Mouse (Mus musculus): ENCODE measurements around the gene Fndc3b. TPM values are rescaled to one million over a fixed set of nuclear protein-coding genes. Genes with fewer than 3 reads are reported as not detected.

Gene Fndc3b
- total RNA-seq, 2 experiments from 2014 or later = 30.8 to 35.4 TPM

DNA sequence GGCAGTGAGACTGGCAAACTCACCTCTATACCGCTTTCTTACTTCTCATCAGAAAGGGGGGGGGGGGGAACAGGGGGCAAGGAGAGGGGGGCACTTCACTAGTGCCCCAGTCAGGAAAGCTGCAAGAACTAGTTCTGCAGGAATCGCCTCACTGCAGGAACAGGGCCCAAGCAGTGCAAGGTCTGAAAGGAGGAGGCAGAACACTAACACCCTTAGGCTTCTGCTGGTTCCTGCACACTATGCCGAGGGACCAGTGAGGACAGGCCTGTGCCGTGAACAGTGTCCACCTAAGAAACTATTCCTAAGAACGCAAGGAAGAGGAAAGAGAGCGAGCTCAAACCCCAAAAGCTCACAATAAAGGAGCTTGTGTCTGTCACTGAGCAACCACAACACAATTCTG is 26.0 kb downstream of the Fndc3b start:
- intact Hi-C loops (cut with DNase I; ENCODE audit: low total_unique reads) = no loop called here
- no peak for DNase-seq

GRCm38 (mm10) chr3:27683374-27683773 is 27.7 kb downstream of the Fndc3b start:
- intact Hi-C loops (cut with DNase I; ENCODE audit: low total_unique reads) = no loop called here
- no peak for DNase-seq

- DNase-seq = no peak
- intact Hi-C loops (cut with DNase I; ENCODE audit: low total_unique reads) = no loop called here
These were observed 33.5 kb downstream of the Fndc3b start for GRCm38 (mm10) chr3:27677574-27677973.

DNA sequence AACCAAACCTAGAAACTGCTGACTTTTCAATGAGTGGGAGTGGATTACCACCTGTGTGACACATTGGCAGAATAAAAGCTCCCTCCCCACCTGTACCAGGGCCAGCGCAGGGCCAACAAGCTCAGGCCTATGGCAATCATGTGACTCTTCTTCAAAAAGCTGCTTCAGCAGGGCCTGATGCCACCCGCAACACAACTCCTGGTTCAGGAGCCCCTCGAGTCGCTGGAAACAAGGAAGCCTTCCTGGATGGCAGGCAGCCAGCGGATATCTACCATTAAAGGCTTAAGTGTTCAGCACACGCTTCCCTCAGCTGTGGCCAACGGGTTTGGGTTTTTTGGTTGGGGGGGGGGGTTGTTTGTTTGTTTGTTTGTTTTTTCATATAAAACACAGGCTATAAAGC is 37.4 kb downstream of the Fndc3b start:
- DNase-seq = peak; percentile 33
- intact Hi-C loops (cut with DNase I; ENCODE audit: low total_unique reads) = no loop called here

GRCm38 (mm10) chr3:27670416-27670815 is 40.7 kb downstream of the Fndc3b start:
- DNase-seq = no peak
- intact Hi-C loops (cut with DNase I; ENCODE audit: low total_unique reads) = no loop called here

- DNase-seq = no peak
- intact Hi-C loops (cut with DNase I; ENCODE audit: low total_unique reads) = no loop called here
These were observed 43.8 kb downstream of the Fndc3b start for GRCm38 (mm10) chr3:27667280-27667679.

DNA sequence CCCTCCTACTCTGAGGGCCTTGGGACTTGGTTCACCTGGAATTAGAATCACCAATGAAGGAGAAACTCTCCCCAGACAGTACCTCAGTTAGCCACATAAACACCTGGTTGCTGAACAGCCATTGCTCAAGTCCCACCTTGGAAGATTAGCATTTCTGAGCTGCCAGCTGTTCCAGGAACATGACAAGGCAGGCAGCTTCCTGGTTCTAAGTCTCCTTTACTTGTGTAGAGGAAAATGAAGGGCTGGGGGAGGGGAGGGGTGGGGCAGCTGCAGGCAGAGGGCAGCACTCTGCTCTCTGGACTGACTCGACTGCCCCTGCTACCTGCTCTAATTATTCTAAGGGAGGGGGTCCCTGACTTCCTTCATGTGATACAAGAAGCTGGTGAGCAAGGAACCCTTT is 45.8 kb downstream of the Fndc3b start:
- DNase-seq = no peak
- intact Hi-C loops (cut with DNase I; ENCODE audit: low total_unique reads) = no loop called here

DNA sequence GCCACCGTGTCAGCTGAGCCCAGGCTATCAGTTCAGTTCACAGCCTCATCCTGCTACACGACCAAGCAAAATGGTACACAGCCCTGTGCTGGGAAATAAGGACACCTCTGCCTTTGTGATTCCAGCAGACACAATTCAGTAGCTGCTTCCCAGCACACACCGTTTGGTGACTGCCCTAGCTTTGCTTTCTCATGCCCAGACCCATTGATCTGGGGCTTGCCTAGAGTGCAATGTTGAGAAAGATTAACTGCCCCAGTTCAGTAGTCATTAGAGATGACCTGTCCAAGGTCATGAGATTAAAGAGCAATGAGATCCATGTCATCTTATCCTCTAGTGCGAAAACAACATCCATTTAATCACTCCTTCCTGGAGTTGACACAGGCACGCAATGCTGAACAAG is 47.9 kb downstream of the Fndc3b start:
- intact Hi-C loops (cut with DNase I; ENCODE audit: low total_unique reads) = loop anchor here (5.0 kb wide), 1 partner anchor 39 kb away; no protein-coding TSS in a partner anchor
- no peak for DNase-seq

DNA sequence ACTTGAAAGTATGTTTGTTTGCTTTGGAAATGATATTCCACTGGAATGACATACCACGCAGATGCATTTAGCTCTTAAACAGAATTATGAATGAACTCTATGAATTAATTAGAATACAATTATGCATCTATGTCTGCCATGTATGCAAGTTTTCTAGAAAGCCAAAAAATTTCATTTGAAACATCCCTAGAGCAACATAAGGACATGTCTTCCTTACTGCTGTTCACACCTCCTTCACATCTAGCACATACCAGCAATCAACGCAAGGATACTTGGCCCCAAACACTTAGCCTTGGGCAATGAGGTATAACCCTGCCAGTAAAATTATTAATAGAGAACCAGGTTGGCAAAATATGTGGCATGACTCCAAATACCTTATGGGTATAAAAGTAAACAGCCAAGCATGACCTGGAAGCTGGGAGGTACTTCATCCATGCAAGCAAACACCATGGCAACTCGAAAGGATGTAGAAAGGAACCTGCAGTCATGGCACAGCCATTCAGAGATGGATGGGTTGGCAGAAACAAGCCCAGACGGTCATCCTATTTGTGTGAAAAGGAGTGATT is 52.8 kb downstream of the Fndc3b start:
- intact Hi-C loops (cut with DNase I; ENCODE audit: low total_unique reads) = no loop called here
- no peak for DNase-seq

DNA sequence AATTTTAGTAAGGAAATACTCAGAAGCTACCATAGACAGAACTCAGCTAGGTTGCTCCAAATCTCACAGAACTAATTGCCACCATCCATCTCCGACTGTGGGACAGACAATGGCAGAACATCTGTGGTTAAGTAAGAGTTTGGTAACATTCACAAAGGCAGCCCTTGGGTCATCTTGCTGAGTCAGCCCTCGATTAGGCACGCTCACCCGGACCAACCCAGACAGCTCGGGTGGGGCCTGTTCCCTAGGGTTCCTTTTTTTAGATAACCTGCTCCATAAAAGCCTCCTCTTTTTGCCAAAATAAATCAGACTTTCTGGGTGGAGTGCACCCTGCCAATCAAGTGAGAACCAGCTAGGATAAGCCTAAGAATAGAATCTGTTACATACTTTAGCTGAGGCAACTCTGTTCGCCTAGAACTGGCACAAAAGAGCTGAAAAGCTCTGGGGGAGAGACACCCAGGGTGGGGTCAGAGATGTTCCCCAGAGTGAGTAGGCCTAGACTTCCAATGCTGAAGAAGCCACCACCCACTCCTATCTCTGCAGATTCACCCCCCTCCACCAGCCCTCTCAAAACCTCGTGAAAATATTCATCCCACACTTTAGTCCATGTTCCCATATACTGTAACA is 54.2 kb downstream of the Fndc3b start:
- DNase-seq = peak; percentile 42
- intact Hi-C loops (cut with DNase I; ENCODE audit: low total_unique reads) = no loop called here

DNA sequence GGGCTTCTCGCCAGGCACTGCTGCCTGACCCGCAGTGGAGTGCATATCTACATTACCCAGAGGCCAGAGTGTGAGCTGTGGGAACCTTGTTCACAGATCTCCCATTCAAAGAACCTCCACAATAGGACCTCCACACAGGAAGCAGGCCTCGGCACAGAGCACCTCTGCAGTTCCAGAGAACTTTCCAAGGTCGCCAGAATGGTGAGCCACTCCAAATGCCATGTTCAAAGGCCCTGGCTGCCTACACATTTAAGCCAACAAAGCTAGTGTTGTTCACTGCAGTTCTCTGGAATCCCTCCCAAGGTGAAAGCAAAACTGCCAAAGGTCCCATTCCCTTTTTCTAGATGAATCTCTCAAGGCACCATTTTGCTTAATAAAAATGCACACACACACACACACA is 55.4 kb downstream of the Fndc3b start:
- intact Hi-C loops (cut with DNase I; ENCODE audit: low total_unique reads) = no loop called here
- DNase-seq = no peak

DNA sequence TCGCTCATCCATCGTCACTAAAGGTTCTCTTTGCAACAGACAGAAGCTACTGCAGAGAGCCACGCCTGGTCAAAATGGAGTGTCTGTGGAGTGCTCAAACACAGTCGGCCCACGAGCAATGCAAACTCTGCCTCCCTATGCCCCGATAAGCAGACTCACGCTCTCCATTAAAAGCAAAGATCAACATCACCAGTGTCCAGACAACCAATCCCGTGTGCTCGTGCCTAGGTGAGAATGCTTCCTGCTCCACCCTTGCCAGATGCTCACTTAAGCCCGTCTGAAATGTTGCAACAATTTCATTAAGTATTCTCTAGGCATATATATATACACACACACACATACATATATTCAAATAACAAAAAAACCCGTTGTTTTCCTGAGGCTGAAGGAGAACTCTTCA is 56.1 kb downstream of the Fndc3b start:
- intact Hi-C loops (cut with DNase I; ENCODE audit: low total_unique reads) = no loop called here
- no peak for DNase-seq

DNA sequence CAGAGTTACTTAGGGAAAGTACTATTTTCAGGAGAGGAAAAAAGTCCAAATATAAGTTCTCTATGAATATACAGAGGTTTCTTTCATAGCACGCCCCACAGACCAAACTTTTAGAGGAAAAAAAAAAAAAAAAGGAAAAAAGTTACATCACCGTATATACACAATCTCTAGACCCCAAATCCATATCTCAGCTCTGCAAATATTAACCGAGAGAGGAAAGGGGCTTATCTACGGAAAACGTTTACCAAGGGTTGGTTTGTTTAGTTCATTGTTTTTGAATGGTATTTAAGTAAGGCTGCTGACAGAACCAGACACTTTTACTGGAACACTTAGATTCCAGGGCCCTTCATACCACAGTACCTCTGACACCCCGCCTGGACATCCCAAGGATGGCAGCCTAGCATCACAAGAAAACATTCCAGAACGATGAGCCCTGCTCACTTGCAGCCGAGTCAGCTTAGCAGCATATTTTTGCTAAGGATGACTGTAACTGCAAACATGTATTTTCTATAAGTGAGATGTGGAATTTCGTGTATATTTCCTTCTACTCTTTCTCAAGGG is 58.6 kb downstream of the Fndc3b start:
- no peak for DNase-seq
- intact Hi-C loops (cut with DNase I; ENCODE audit: low total_unique reads) = no loop called here

DNA sequence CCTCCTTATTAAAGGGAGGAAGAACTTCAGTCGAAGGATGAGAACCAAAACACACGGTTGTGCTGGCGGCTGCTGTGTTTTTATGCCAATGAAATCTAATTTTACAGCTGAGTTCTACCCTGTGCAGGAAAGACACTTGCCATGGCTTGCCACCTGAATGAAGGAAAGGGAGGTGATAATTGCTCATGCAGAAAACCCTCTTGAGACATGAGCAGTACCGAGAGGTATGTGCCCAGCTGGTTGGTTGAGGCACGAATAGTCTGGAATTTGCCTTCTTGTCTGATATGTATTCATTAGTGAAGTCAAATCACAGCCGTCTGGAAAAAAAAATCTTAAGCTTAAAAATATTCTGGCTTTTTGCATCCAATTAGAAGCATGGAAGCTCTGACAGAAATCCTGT is 59.4 kb downstream of the Fndc3b start:
- intact Hi-C loops (cut with DNase I; ENCODE audit: low total_unique reads) = no loop called here
- DNase-seq = no peak

DNA sequence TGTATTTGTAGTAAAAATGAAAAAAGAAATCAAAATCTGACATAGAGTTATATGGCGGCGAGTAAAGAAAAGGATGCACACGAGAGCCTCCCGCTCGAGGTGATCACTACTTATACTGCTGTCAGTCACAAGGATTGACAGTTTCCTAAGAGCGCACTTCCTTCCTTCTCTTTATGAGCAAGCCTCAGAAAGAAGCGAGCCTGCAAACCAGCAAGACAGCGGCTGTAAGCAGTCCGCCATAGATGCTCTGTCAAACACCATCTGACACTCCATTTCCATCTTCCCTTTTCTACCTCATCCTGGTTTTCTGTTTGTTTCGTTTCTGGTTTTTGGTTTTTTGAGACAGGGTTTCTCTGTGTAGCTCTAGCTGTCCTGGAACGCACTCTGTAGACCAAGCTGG is 61.0 kb downstream of the Fndc3b start:
- DNase-seq = no peak

DNA sequence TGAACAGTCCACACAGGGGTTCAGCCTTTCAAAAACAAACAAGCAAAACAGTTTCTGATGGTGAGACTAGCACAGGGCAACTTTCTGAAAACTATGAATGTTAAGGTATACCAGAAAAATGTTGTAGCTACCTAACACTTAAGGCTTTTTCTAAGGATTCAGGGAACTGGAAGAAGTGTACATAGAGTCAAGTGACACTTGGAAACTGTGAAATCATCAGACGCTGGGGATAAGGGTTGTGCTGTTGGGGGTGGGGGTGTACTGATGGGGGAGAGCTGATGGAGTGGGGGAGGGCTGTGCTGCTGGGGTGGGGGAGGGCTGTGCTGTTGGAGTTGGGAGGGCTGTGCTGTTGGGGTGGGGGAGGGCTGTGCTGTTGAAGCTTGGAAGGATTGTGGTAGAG is 61.8 kb downstream of the Fndc3b start:
- intact Hi-C loops (cut with DNase I; ENCODE audit: low total_unique reads) = no loop called here
- no peak for DNase-seq

More for the DNA sequence above, 61.0 kb downstream of the Fndc3b start:
- intact Hi-C loops (cut with DNase I; ENCODE audit: low total_unique reads) = no loop called here

DNA sequence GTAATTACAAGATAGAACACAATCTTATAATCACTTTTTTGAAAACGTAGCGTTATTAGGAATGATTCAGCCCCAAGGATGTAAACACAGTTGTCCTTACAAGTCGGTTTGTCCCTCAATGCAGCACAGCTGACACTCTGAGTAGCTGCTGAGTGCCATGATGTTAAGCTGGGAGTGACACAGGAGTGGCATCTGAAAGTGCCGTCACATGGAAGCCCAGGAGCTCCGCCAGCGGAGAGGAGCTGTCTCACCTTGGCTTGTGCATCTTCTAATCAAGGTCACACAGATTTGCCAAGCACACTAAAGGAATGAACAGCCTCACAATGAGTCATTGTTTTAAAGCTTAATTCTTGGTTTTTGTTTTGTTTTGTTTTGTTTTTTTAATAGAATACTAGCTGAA is 68.7 kb downstream of the Fndc3b start:
- intact Hi-C loops (cut with DNase I; ENCODE audit: low total_unique reads) = no loop called here
- no peak for DNase-seq

DNA sequence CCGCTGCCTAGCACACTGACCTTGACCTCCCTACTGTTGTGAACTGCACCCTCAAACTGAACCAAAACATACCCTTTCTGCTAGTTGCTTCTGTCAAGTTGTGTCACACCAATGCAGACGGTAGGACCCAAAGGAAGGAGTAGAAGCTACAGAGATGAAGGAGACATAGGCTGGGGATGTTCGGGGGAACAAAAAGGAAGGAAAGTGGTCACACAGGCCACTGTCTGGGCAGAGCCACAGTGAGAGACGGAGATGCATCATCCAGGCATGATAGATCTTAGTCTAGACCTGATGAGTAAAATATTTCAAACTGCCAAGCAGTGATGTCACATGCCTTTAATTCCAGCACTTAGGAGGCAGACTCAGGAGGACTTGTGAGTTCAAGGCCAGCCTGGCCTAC is 71.4 kb downstream of the Fndc3b start:
- DNase-seq = no peak
- intact Hi-C loops (cut with DNase I; ENCODE audit: low total_unique reads) = no loop called here

DNA sequence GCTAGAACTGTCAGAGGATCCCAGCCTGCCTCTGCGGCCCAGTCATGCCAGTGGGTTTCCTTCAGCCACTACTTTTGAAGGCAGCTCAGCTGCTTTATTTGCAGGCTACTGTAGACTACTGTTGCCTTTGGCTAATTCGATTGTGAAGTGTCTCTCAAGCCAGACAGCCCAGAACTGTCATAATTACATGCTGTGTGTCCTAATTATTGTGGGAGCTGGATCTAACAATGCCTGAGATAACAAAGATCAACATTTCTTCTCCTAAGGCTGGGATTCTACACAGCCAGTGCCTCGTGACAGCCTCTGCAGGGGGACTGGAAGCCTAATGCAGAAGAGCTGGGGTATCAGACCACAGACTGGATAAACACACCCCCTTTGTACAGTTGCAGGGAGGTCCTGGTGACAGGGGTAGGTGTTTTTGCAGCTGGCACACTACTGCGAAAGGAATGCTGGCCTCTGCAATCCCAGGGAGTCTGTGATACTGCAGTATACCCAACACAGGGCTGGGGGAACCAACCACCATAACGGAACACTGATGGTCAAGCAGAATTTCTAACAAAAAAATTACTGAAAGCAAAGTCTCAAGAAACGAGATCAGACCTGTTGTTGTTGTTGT is 74.0 kb downstream of the Fndc3b start:
- intact Hi-C loops (cut with DNase I; ENCODE audit: low total_unique reads) = no loop called here
- DNase-seq = no peak

- intact Hi-C loops (cut with DNase I; ENCODE audit: low total_unique reads) = no loop called here
- no peak for DNase-seq
These were observed 75.3 kb downstream of the Fndc3b start for GRCm38 (mm10) chr3:27635776-27636175.

GRCm38 (mm10) chr3:27632880-27633279 is 78.2 kb downstream of the Fndc3b start:
- intact Hi-C loops (cut with DNase I; ENCODE audit: low total_unique reads) = no loop called here
- DNase-seq = no peak

Data from gastrocnemius, postnatal 14 days (tissue).